Mouse (Mus musculus) embryonic facial prominence, embryonic 12.5 days (tissue): ENCODE data around the gene Necab2. TPM values are rescaled to one million over a fixed set of nuclear protein-coding genes. Genes with fewer than 3 reads are reported as not detected.

Experiments
- ATAC-seq: fragments of 200-750 bp; cut with Nextera tagmentation; 2 replicates; pipeline ENCODE4 v1.8.0; 2017; ENCODE audit not compliant: insufficient number of reproducible peaks, insufficient read depth, low FRiP score, low TSS enrichment
- H3K27ac ChIP-seq: fragments of 300-500 bp; sonication (generic); 2 replicates; pipeline ENCODE4 v1.5.1; 2016; ENCODE audit warnings: mild to moderate bottlenecking
- H3K27me3 ChIP-seq: fragments of 300-500 bp; sonication (generic); 2 replicates; pipeline ENCODE4 v1.6.1; 2016; ENCODE audit warnings: mild to moderate bottlenecking, moderate library complexity
- H3K36me3 ChIP-seq: fragments of 300-500 bp; sonication (generic); 2 replicates; pipeline ENCODE4 v1.6.1; 2016; ENCODE audit warnings: mild to moderate bottlenecking
- H3K4me1 ChIP-seq: fragments of 300-500 bp; sonication (generic); 2 replicates; pipeline ENCODE4 v1.6.1; 2016
- H3K4me2 ChIP-seq: fragments of 300-500 bp; sonication (generic); replicated peaks from 2 replicates; pipeline ENCODE4 v1.6.1; 2016; ENCODE audit warnings: mild to moderate bottlenecking, moderate library complexity
- H3K4me3 ChIP-seq: fragments of 300-500 bp; sonication (generic); 2 replicates; pipeline ENCODE4 v1.5.1; 2016; ENCODE audit warnings: mild to moderate bottlenecking
- H3K9ac ChIP-seq: fragments of 300-500 bp; sonication (generic); 2 replicates; pipeline ENCODE4 v1.6.1; 2016; ENCODE audit warnings: mild to moderate bottlenecking, moderate library complexity
- H3K9me3 ChIP-seq: fragments of 300-500 bp; sonication (generic); 2 replicates; pipeline ENCODE4 v1.6.1; 2016; ENCODE audit warnings: mild to moderate bottlenecking, moderate library complexity
- WGBS: fragments of 180-500 bp; shearing (Covaris S2); methylation state at CpG from one replicate; pipeline ENCODE4 v1.1.7; 2016; 5-methylcytosine and 5-hydroxymethylcytosine counted together
- polyA plus RNA-seq: library from polyadenylated mRNA; unstranded; fragments of >200 nt; fragmentation: Nextera tagmentation; extraction: Ambion mirVana; gene quantifications from 2 replicates; pipeline ENCODE4 v1.2.1, GENCODE M21; 2016

Gene Necab2
- polyA plus RNA-seq = 10.7 and 12.5 TPM in 2 replicates

GRCm38 (mm10) chr8:119446211-119446989, at the start of gene Necab2:
TSS of gene Necab2 (plus strand) at chr8:119446719.
- WGBS = 3% methylated on average over 20 of the region's 52 CpGs
- peak within 1 kb of the TSS; percentile 54 for H3K4me3 ChIP-seq

GRCm38 (mm10) chr8:119398558-119398957, 48.0 kb upstream of the Necab2 start:
- peaks cover 8% of the 10 kb centered on the region for H3K4me1 ChIP-seq
- WGBS = 83% methylated on average over 9 of the region's 9 CpGs
- H3K9me3 ChIP-seq = no peaks in the 10 kb centered on the region

More at GRCm38 (mm10) chr8:119446211-119446989, at the start of gene Necab2:
- Histone ChIP-seq H3K27me3 (peaks cover 38% of the 10 kb centered on the region), H3K4me2 (peak within 1 kb of the TSS; percentile 72), H3K27ac (no peak within 1 kb of the TSS), H3K4me1 (peaks cover 11% of the 10 kb centered on the region; the same call in 1 of the 2 replicates), H3K36me3 (no peaks in the 10 kb centered on the region), H3K9ac (peak within 1 kb of the TSS; percentile 55), H3K9me3 (no peaks in the 10 kb centered on the region)
- peak; percentile 38 for ATAC-seq

GRCm38 (mm10) chr8:119399255-119399654, 47.3 kb upstream of the Necab2 start:
- 83% methylated on average over 6 of the region's 6 CpGs for WGBS
- Histone ChIP-seq H3K4me1 (peaks cover 8% of the 10 kb centered on the region), H3K27me3 (no peaks in the 10 kb centered on the region), H3K4me2 (no peak overlapping the region), H3K27ac (no peak overlapping the region), H3K9me3 (no peaks in the 10 kb centered on the region), H3K4me3 (no peak overlapping the region), H3K36me3 (peaks cover 14% of the 10 kb centered on the region), H3K9ac (no peak overlapping the region)
- ATAC-seq = no peak

More at GRCm38 (mm10) chr8:119398558-119398957, 48.0 kb upstream of the Necab2 start:
- no peak overlapping the region for H3K4me2 ChIP-seq
- ATAC-seq = no peak
- H3K27ac ChIP-seq = no peak overlapping the region
- no peak overlapping the region for H3K4me3 ChIP-seq
- peaks cover 14% of the 10 kb centered on the region for H3K36me3 ChIP-seq
- no peak overlapping the region for H3K9ac ChIP-seq
- H3K27me3 ChIP-seq = no peaks in the 10 kb centered on the region

GRCm38 (mm10) chr8:119400122-119400671, 46.3 kb upstream of the Necab2 start:
- H3K27me3 ChIP-seq = no peaks in the 10 kb centered on the region
- H3K36me3 ChIP-seq = peaks cover 22% of the 10 kb centered on the region
- H3K9me3 ChIP-seq = no peaks in the 10 kb centered on the region
- no peak overlapping the region for H3K27ac ChIP-seq
- H3K9ac ChIP-seq = no peak overlapping the region
- 78% methylated on average over 9 of the region's 9 CpGs for WGBS
- H3K4me3 ChIP-seq = no peak overlapping the region
- ATAC-seq = no peak
- no peak overlapping the region for H3K4me2 ChIP-seq
- peaks cover 8% of the 10 kb centered on the region for H3K4me1 ChIP-seq

- H3K27ac ChIP-seq = no peak overlapping the region
- H3K27me3 ChIP-seq = no peaks in the 10 kb centered on the region
- no peaks in the 10 kb centered on the region for H3K9me3 ChIP-seq
- H3K4me3 ChIP-seq = no peak overlapping the region
- H3K4me2 ChIP-seq = no peak overlapping the region
- peaks cover 3% of the 10 kb centered on the region; the same call in 1 of the 2 replicates for H3K4me1 ChIP-seq
- ATAC-seq = no peak
- peaks cover 24% of the 10 kb centered on the region for H3K36me3 ChIP-seq
- WGBS = 78% methylated on average over 3 of the region's 3 CpGs
- H3K9ac ChIP-seq = no peak overlapping the region
Measured at GRCm38 (mm10) chr8:119400904-119401303, 45.6 kb upstream of the Necab2 start.

GRCm38 (mm10) chr8:119403912-119404311, 42.6 kb upstream of the Necab2 start:
- Histone ChIP-seq H3K9me3 (no peaks in the 10 kb centered on the region), H3K4me1 (0 out of 2 replicates have a peak, but pooled peaks cover 3% of the 10 kb centered on the region)

GRCm38 (mm10) chr8:119404648-119405047, 41.9 kb upstream of the Necab2 start:
- no peak overlapping the region for H3K9ac ChIP-seq
- 91% methylated on average over 5 of the region's 5 CpGs for WGBS
- H3K27me3 ChIP-seq = no peaks in the 10 kb centered on the region
- H3K36me3 ChIP-seq = peaks cover 38% of the 10 kb centered on the region
- H3K4me2 ChIP-seq = no peak overlapping the region
- ATAC-seq = no peak
- no peak overlapping the region for H3K27ac ChIP-seq
- H3K9me3 ChIP-seq = no peaks in the 10 kb centered on the region
- H3K4me3 ChIP-seq = no peak overlapping the region
- H3K4me1 ChIP-seq = 0 out of 2 replicates have a peak, but pooled peaks cover 3% of the 10 kb centered on the region

More at GRCm38 (mm10) chr8:119403912-119404311, 42.6 kb upstream of the Necab2 start:
- Histone ChIP-seq H3K4me3 (no peak overlapping the region), H3K36me3 (peaks cover 30% of the 10 kb centered on the region), H3K9ac (no peak overlapping the region), H3K27me3 (no peaks in the 10 kb centered on the region), H3K27ac (no peak overlapping the region), H3K4me2 (no peak overlapping the region)
- 66% methylated on average over 10 of the region's 10 CpGs for WGBS
- ATAC-seq = no peak

- Histone ChIP-seq H3K27me3 (no peaks in the 10 kb centered on the region), H3K4me2 (no peak overlapping the region), H3K27ac (no peak overlapping the region), H3K4me1 (no peaks in the 10 kb centered on the region), H3K36me3 (peaks cover 50% of the 10 kb centered on the region), H3K9me3 (no peaks in the 10 kb centered on the region), H3K4me3 (no peak overlapping the region), H3K9ac (no peak overlapping the region)
- 89% methylated on average over 8 of the region's 8 CpGs for WGBS
- no peak for ATAC-seq
Measured at GRCm38 (mm10) chr8:119408311-119408710, 38.2 kb upstream of the Necab2 start.

- H3K27ac ChIP-seq = no peak overlapping the region
- no peak for ATAC-seq
- no peak overlapping the region for H3K4me3 ChIP-seq
- H3K4me1 ChIP-seq = no peaks in the 10 kb centered on the region
- peaks cover 40% of the 10 kb centered on the region for H3K36me3 ChIP-seq
- 50% methylated on average over 10 of the region's 10 CpGs for WGBS
- 0 out of 2 replicates have a peak, but pooled peaks cover 3% of the 10 kb centered on the region for H3K27me3 ChIP-seq
- no peak overlapping the region; the same call in 1 of the 2 replicates for H3K4me2 ChIP-seq
- no peaks in the 10 kb centered on the region for H3K9me3 ChIP-seq
- no peak overlapping the region for H3K9ac ChIP-seq
Measured at GRCm38 (mm10) chr8:119412037-119412734, 34.3 kb upstream of the Necab2 start.

- Histone ChIP-seq H3K36me3 (peaks cover 36% of the 10 kb centered on the region), H3K27ac (no peak overlapping the region), H3K4me3 (no peak overlapping the region), H3K9me3 (no peaks in the 10 kb centered on the region), H3K9ac (peak overlapping the region; percentile 46), H3K4me1 (no peaks in the 10 kb centered on the region), H3K4me2 (peak overlapping the region; percentile 39), H3K27me3 (0 out of 2 replicates have a peak, but pooled peaks cover 3% of the 10 kb centered on the region)
- WGBS = 11% methylated on average over 18 of the region's 18 CpGs
- no peak for ATAC-seq
Measured at GRCm38 (mm10) chr8:119412735-119413498, 33.6 kb upstream of the Necab2 start.

GRCm38 (mm10) chr8:119413605-119414004, 32.9 kb upstream of the Necab2 start:
- Histone ChIP-seq H3K36me3 (peaks cover 29% of the 10 kb centered on the region), H3K4me3 (no peak overlapping the region), H3K27ac (no peak overlapping the region), H3K9me3 (no peaks in the 10 kb centered on the region), H3K27me3 (0 out of 2 replicates have a peak, but pooled peaks cover 3% of the 10 kb centered on the region), H3K4me2 (no peak overlapping the region), H3K9ac (no peak overlapping the region), H3K4me1 (no peaks in the 10 kb centered on the region)
- WGBS = 81% methylated on average over 10 of the region's 10 CpGs
- ATAC-seq = no peak
